Mouse (Mus musculus) layer of hippocampus, adult 2 months (tissue): Measurements from ENCODE around the gene Git2. TPM values are rescaled to one million over a fixed set of nuclear protein-coding genes. Genes with fewer than 3 reads are reported as not detected.

Experiments
- DNase-seq, 2 experiments: peaks; one replicate each; pipeline ENCODE4 v3.0.0; 2022; ENCODE audit warnings: low spot score in 2 of 2
- H3K27ac ChIP-seq: fragments of 200-600 bp; 2 replicates; pipeline ENCODE4 v1.8.1; 2022
- H3K4me3 ChIP-seq: fragments of 200-600 bp; 2 replicates; pipeline ENCODE4 v1.8.1; 2022; ENCODE audit warnings: mild to moderate bottlenecking
- CTCF ChIP-seq: fragments of 200-600 bp; conservative IDR thresholded peaks from 2 replicates; pipeline ENCODE4 v1.8.1; 2022; ENCODE audit warnings: antibody characterized with exemption, mild to moderate bottlenecking, moderate library complexity
- total RNA-seq, 2 experiments: library from RNA; stranded (reverse); gene quantifications; 2 replicates each; pipeline ENCODE4 v1.2.3; 2021

Gene Git2
- total RNA-seq, 2 experiments from 2014 or later: 45.7 to 47.5 TPM

DNA sequence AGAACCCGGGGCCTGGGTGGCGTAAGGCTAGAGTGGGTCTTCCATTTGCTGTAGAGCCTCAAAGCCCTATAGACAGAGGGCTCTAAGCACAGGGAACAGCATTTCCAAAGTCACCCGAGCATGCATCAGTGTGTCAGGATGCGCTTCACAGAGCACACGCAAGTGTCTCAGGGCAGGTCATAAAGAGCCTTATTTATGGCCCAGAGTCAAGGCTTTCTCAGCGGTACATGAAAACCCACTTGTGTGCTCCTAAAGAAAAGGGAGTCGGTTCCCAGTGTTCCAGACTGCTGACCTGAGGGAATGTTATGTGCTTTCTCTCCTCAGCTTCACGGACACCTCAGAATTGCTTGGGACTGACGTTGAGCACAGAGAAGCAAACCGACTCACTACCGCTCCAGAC lies 54.5 kb downstream of the Git2 start:
- no peak overlapping the region for H3K4me3 ChIP-seq
- no peak for TF ChIP-seq CTCF
- no peak overlapping the region for H3K27ac ChIP-seq
- no peak for DNase-seq

DNA sequence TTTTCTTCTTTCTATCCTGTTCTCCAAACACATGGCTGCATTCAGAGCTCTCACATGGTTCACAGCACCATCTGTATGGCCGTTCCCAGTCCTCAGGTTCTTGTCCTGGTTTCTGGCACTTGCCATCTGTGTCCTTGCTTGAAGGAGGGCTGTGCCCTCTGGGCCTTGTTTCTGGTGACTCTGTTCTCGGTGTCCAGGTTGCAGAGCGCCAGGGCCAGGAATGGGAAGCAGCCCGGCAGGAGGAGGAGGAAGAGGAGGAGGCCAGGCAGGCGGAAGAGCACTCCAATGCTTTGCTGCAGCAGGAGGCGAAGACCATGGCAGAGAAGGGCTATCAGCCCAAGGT lies 55.4 kb downstream of the Git2 start:
- no peak for DNase-seq
- no peak overlapping the region for H3K4me3 ChIP-seq
- TF ChIP-seq CTCF: no peak
- no peak overlapping the region for H3K27ac ChIP-seq

DNA sequence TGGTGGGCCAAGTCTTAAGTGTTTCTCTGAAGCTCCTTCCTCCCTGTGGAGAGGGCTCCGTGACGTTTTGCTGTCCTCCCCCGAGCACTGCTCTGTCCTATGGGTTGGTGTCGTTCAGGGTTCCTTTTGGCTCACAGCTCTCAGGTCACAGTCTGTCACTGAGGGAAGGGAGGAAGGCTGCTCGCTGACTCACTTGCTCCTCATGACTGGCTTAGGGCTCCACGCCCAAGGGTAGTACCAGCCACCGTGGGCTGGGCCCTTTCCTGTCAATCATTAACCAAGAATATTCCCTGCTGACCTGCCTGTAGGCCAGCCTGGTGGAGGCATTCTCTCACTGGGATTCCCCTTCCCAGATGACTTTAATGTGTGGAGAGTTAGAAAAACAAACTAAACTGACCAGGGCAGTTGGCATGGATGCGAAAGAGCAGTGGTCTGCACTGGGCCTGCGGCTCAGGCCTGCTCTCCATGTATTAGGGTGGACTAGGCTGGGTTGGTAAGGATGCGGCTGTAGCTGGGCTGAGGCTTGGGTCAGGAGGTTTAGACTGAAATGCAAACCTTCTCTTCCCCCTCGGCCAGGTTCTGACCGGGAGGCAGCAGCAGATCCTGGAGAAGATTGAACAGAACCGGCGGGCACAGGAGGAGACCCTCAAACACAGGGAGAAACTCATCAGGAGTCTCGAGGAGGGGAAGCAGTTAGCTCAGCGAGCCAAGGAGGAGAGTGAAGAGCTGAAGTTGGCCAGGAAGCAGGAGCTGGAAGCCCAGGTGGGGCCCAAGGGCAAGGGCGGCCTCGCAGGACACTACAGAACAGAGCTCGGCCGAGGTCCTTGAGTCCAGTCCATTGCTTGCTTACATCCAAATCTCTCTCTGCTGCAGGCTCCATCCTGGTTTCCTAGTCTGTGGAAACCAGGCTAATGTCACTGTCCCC lies 56.1 kb downstream of the Git2 start:
- Histone ChIP-seq H3K4me3 (no peak overlapping the region), H3K27ac (no peak overlapping the region)
- no peak for TF ChIP-seq CTCF
- DNase-seq: no peak

GRCm38 (mm10) chr5:114718483-114718882 lies 56.8 kb downstream of the Git2 start:
- no peak overlapping the region for H3K27ac ChIP-seq

GRCm38 (mm10) chr5:114717937-114718336 lies 57.4 kb downstream of the Git2 start:
- TF ChIP-seq CTCF: no peak
- H3K27ac ChIP-seq: no peak overlapping the region
- no peak overlapping the region for H3K4me3 ChIP-seq
- DNase-seq: no peak

More at GRCm38 (mm10) chr5:114718483-114718882, 56.8 kb downstream of the Git2 start:
- H3K4me3 ChIP-seq: no peak overlapping the region
- TF ChIP-seq CTCF: no peak
- DNase-seq: no peak

- Histone ChIP-seq H3K27ac (no peak overlapping the region), H3K4me3 (no peak overlapping the region)
- no peak for TF ChIP-seq CTCF
- no peak for DNase-seq
Observed at GRCm38 (mm10) chr5:114717292-114717691, 58.0 kb downstream of the Git2 start.

DNA sequence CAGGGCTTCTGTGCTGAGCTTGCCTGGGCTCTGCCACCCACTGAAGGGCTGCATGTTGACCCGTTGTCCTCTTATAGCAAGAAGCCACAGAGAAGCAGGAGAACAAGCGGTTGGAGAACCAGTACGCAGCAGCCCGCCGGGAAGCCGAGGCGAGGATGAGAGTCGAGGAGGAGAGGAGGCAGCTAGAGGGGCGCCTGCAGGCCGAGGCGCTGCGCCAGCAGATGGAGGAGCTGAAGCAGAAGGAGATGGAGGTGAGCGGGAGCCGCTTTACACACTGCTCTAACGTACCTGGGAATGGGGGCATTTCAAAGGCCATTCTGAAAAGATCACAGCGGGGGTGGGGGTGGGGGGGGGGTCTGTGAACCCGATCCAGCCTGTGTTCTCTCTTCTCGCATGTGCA lies 60.8 kb downstream of the Git2 start:
- H3K27ac ChIP-seq: no peak overlapping the region
- TF ChIP-seq CTCF: no peak
- no peak for DNase-seq
- H3K4me3 ChIP-seq: no peak overlapping the region

- DNase-seq: no peak
- no peak for TF ChIP-seq CTCF
- H3K27ac ChIP-seq: no peak overlapping the region
- H3K4me3 ChIP-seq: no peak overlapping the region
Observed at GRCm38 (mm10) chr5:114709357-114709756, 66.0 kb downstream of the Git2 start.

- DNase-seq: no peak
- Histone ChIP-seq H3K4me3 (peak overlapping the region; percentile 88; the same call in 1 of the 2 replicates), H3K27ac (no peak overlapping the region)
- TF ChIP-seq CTCF: no peak
Observed at GRCm38 (mm10) chr5:114708491-114708890, 66.8 kb downstream of the Git2 start.

- Histone ChIP-seq H3K27ac (peak within 1 kb of the TSS; percentile 77), H3K4me3 (peak within 1 kb of the TSS; percentile 88)
- peak; percentile 83 for TF ChIP-seq CTCF
- peak; percentile 90 to 96 for DNase-seq
Observed at GRCm38 (mm10) chr5:114707265-114708068, 67.8 kb downstream of the Git2 start, which contains the start of gene Tchp. Gene Tchp (plus strand): TSS chr5:114707760.

DNA sequence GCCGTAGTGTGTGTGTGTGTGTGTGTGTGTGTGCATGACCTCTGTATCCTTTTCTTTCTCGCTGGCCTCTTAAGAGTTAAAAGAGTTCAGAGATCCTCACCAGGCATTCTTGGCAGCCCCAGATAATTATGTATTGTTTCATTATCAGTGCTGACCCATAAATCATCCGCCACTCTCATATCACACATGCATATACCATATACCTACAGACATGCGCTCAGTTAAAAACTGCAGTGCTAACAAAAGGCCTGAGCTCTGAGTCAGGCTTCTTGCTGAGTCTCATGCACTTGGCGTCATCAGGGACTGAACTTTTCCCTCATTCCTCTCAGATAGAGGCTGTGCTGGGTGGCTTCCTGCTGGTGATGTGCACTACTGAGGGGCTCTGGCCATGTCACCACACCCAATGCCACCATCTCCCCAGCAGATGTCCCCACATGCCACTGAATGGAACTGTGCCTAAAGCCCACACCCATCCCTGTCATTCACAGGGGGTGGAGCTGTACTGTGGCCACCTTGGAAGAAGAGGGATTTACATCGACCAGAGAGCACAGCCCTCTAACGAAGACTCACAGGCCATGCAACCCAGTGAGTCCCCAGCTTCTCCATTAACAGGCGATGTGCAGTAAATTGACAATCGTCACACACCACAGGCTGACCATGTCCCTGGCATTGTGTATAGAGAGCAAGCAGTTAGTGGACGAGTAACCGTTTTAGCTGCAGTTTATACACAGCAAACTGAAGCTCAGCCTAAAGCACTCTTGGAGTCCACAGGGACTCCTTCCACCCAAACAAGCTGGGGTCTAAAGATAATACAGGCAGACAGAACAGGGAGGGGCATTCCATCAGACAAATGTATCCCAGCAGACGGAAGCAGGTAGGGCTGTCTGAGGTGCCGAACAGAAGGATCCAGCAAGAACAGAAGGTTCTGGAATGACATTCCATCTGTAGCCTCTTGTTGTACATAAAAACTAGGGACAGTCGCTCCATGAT lies 72.6 kb downstream of the Git2 start:
- H3K4me3 ChIP-seq: no peak overlapping the region
- no peak for DNase-seq
- H3K27ac ChIP-seq: no peak overlapping the region
- TF ChIP-seq CTCF: peak; percentile 60

GRCm38 (mm10) chr5:114699015-114699414 lies 76.3 kb downstream of the Git2 start:
- no peak for DNase-seq
- Histone ChIP-seq H3K4me3 (no peak overlapping the region), H3K27ac (no peak overlapping the region)
- TF ChIP-seq CTCF: no peak
